Mouse (Mus musculus) embryonic stem cell, embryonic (primary cell): ENCODE data around the gene Lsm2.

Source experiments
- CTCF ChIA-PET, 4 experiments: fragments of 300-600 bp in 2 of 4; fragments of 350-600 bp in 2 of 4; sonication (Branson Sonifier 250); formaldehyde crosslinking; loops; one replicate each; lab custom pipeline; 2022; ENCODE audit warnings: inconsistent platforms in 2 of 4; lab: Charles Lee
- POLR2A ChIA-PET, 4 experiments: fragments of 300-600 bp in 2 of 4; fragments of 350-600 bp in 2 of 4; sonication (Branson Sonifier 250); formaldehyde crosslinking; loops; one replicate each; lab custom pipeline; 2022; ENCODE audit warnings: antibody characterized with exemption in 4 of 4, inconsistent platforms in 1 of 4; lab: Charles Lee

Lsm2 gene

GRCm38 (mm10) chr17:34981690-34982180 is at the start of gene Lsm2:
TSS of gene Lsm2 (plus strand) at chr17:34981862.
- ChIA-PET POLR2A (interaction anchor here (0.6 to 5.2 kb wide), 43 partner anchors 9 to 335 kb away, joined by 3 to 87 read pairs (median 3); partner anchors contain the start of genes Hspa1l (in 2 of the 4), Vars (in 2 of the 4), Atf6b (in 1 of the 4) and Ddx39b (in 1 of the 4)), CTCF (interaction anchor here (0.6 to 1.8 kb wide), 12 partner anchors 9 to 69 kb away, joined by 3 to 12 read pairs (median 4); partner anchors contain the start of genes Hspa1a (in 1 of the 4) and Hspa1l (in 1 of the 4))

- ChIA-PET POLR2A (interaction anchor here (0.7 to 6.6 kb wide), 15 partner anchors 14 to 68 kb away, joined by 3 to 158 read pairs (median 5); partner anchors contain the start of genes Lsm2 (in 1 of the 4) and Vars (in 1 of the 4)), CTCF (interaction anchor here in 2 of 4 experiments (1.1 to 3.1 kb wide), 8 partner anchors 9 to 21 kb away, joined by 3 to 9 read pairs (median 6); no protein-coding TSS in a partner anchor)
Observed at GRCm38 (mm10) chr17:34932287-34932686, 49.4 kb upstream of the Lsm2 start.

- POLR2A ChIA-PET, result interaction anchor here (0.6 to 6.6 kb wide), 18 partner anchors 10 to 177 kb away, joined by 3 to 158 read pairs (median 4); partner anchors contain the start of gene Ddah2 (in 1 of the 4)
- CTCF ChIA-PET, result interaction anchor here in 2 of 4 experiments (0.7 to 2.8 kb wide), 9 partner anchors 10 to 78 kb away, joined by 3 to 11 read pairs (median 3); no protein-coding TSS in a partner anchor
Observed at GRCm38 (mm10) chr17:34934031-34934430, 47.6 kb upstream of the Lsm2 start.

GRCm38 (mm10) chr17:34934830-34935229 is 46.8 kb upstream of the Lsm2 start:
- POLR2A ChIA-PET, result interaction anchor here (0.6 to 6.6 kb wide), 15 partner anchors 10 to 176 kb away, joined by 3 to 158 read pairs (median 4); partner anchors contain the start of gene Lsm2 (in 1 of the 4)
- CTCF ChIA-PET, result interaction anchor here in 2 of 4 experiments (0.8 to 2.8 kb wide), 6 partner anchors 10 to 74 kb away, joined by 3 to 11 read pairs (median 4); no protein-coding TSS in a partner anchor

GRCm38 (mm10) chr17:34937960-34938505 is 43.6 kb upstream of the Lsm2 start:
- POLR2A ChIA-PET, result interaction anchor here in 3 of 4 experiments (0.9 to 3.0 kb wide), 5 partner anchors 12 to 21 kb away, joined by 3 to 19 read pairs (median 5); no protein-coding TSS in a partner anchor
- CTCF ChIA-PET, result interaction anchor here in 1 of 4 experiments (0.5 kb wide), 1 partner anchor 150 kb away, joined by 4 read pairs; no protein-coding TSS in a partner anchor

- CTCF ChIA-PET, result interaction anchor here in 3 of 4 experiments (0.7 to 0.9 kb wide), 4 partner anchors 10 to 118 kb away, joined by 3 to 4 read pairs (median 3); no protein-coding TSS in a partner anchor
- POLR2A ChIA-PET, result interaction anchor here (0.7 to 3.2 kb wide), 16 partner anchors 8 to 62 kb away, joined by 3 to 26 read pairs (median 6); partner anchors contain the start of genes Neu1 (in 2 of the 4), Lsm2 (in 1 of the 4) and Zbtb12 (in 1 of the 4)
Observed at GRCm38 (mm10) chr17:34941344-34942041, 40.2 kb upstream of the Lsm2 start.

GRCm38 (mm10) chr17:34943128-34943815 is 38.4 kb upstream of the Lsm2 start:
- ChIA-PET POLR2A (interaction anchor here (0.5 to 3.2 kb wide), 13 partner anchors 7 to 41 kb away, joined by 3 to 26 read pairs (median 5); no protein-coding TSS in a partner anchor), CTCF (interaction anchor here in 3 of 4 experiments (0.5 to 0.8 kb wide), 6 partner anchors 19 to 555 kb away, joined by 3 to 5 read pairs (median 3); no protein-coding TSS in a partner anchor)

- POLR2A ChIA-PET, result interaction anchor here in 3 of 4 experiments (0.8 to 9.1 kb wide), 4 partner anchors 11 to 13 kb away, joined by 3 to 158 read pairs (median 4); partner anchors contain the start of gene Neu1 (in 2 of the 3)
- CTCF ChIA-PET, result interaction anchor here in 3 of 4 experiments (0.7 to 1.3 kb wide), 3 partner anchors 10 to 155 kb away, joined by 3 to 4 read pairs (median 4); no protein-coding TSS in a partner anchor
Observed at GRCm38 (mm10) chr17:34944362-34944761, 37.3 kb upstream of the Lsm2 start.

GRCm38 (mm10) chr17:34946486-34947140 is 35.0 kb upstream of the Lsm2 start:
- ChIA-PET CTCF (interaction anchor here in 3 of 4 experiments (0.6 to 1.3 kb wide), 5 partner anchors 35 to 826 kb away, joined by 3 to 4 read pairs (median 3); partner anchors contain the start of gene Lsm2 (in 1 of the 3)), POLR2A (interaction anchor here (0.5 to 9.1 kb wide), 13 partner anchors 12 to 116 kb away, joined by 3 to 158 read pairs (median 4); partner anchors contain the start of genes Neu1 (in 2 of the 4), C2 (in 1 of the 4), Ehmt2 (in 1 of the 4) and Zbtb12 (in 1 of the 4))

GRCm38 (mm10) chr17:34947606-34948005 is 34.1 kb upstream of the Lsm2 start:
- ChIA-PET POLR2A (interaction anchor here in 3 of 4 experiments (0.8 to 9.1 kb wide), 12 partner anchors 13 to 303 kb away, joined by 3 to 158 read pairs (median 38); partner anchors contain the start of genes Neu1 (in 2 of the 3), C2 (in 1 of the 3), D17H6S53E (in 1 of the 3) and Ehmt2 (in 1 of the 3)), CTCF (no interaction called here)

- ChIA-PET POLR2A (interaction anchor here (0.5 to 9.1 kb wide), 89 partner anchors 7 to 926 kb away, joined by 3 to 216 read pairs (median 7); partner anchors contain the start of genes Neu1 (in 4 of the 4), Lsm2 (in 3 of the 4), Agpat1 (in 2 of the 4) and Ddx39b (in 2 of the 4)), CTCF (interaction anchor here (0.6 to 1.7 kb wide), 13 partner anchors 14 to 917 kb away, joined by 3 to 14 read pairs (median 4); no protein-coding TSS in a partner anchor)
Observed at GRCm38 (mm10) chr17:34948721-34949552, 32.7 kb upstream of the Lsm2 start.

- CTCF ChIA-PET, result interaction anchor here in 3 of 4 experiments (0.6 to 1.7 kb wide), 9 partner anchors 15 to 327 kb away, joined by 3 to 14 read pairs (median 4); no protein-coding TSS in a partner anchor
- POLR2A ChIA-PET, result interaction anchor here (0.5 to 9.1 kb wide), 117 partner anchors 7 to 994 kb away, joined by 3 to 216 read pairs (median 6); partner anchors contain the start of genes Neu1 (in 4 of the 4), Hspa1b (in 3 of the 4), Lsm2 (in 3 of the 4) and Agpat1 (in 2 of the 4)
Observed at GRCm38 (mm10) chr17:34949553-34949969, 32.1 kb upstream of the Lsm2 start.

- ChIA-PET POLR2A (interaction anchor here (0.6 to 9.1 kb wide), 165 partner anchors 8 to 1127 kb away, joined by 3 to 216 read pairs (median 5); partner anchors contain the start of genes Agpat1 (in 3 of the 4), Lsm2 (in 3 of the 4), Neu1 (in 3 of the 4) and Atf6b (in 2 of the 4)), CTCF (interaction anchor here (0.6 to 1.9 kb wide), 9 partner anchors 19 to 601 kb away, joined by 3 to 6 read pairs (median 3); partner anchors contain the start of genes Lsm2 (in 1 of the 4) and Neu1 (in 1 of the 4))
Observed at GRCm38 (mm10) chr17:34950514-34951455, 30.9 kb upstream of the Lsm2 start.
